Mouse (Mus musculus) B cell, adult 2 months (primary cell): ENCODE measurements at regions not wholly inside any gene's neighbourhood (a gene's known extent, or its start where the extent isn't known, plus 50 kb on each side); places are given as distances from the start of the nearest gene placed in this dataset.
A peak's percentile ranks its signal among the peaks of the same experiment; 100 is the strongest.

ENCODE experiments used
- DNase-seq, 2 experiments: peaks; one replicate each; pipeline ENCODE4 v3.0.0; 2022

- DNase-seq = no peak
These were observed 122.7 kb upstream of the Ccdc122 start for GRCm38 (mm10) chr14:76913850-76914249.

- DNase-seq = no peak
These were observed 124.1 kb upstream of the Ccdc122 start for GRCm38 (mm10) chr14:76912301-76913001.

- DNase-seq = no peak
These were observed 125.3 kb upstream of the Ccdc122 start for GRCm38 (mm10) chr14:76911271-76911670.

- DNase-seq = no peak
These were observed 126.4 kb upstream of the Ccdc122 start for GRCm38 (mm10) chr14:76910186-76910585.

GRCm38 (mm10) chr14:76907941-76908340, 128.6 kb upstream of the Ccdc122 start:
- DNase-seq = no peak

- DNase-seq = no peak
These were observed 133.4 kb upstream of the Ccdc122 start for GRCm38 (mm10) chr14:76902962-76903757.

- DNase-seq = no peak
These were observed 135.1 kb upstream of the Ccdc122 start for GRCm38 (mm10) chr14:76901490-76901889.

- no peak for DNase-seq
These were observed 137.2 kb upstream of the Ccdc122 start for GRCm38 (mm10) chr14:76899331-76899730.

GRCm38 (mm10) chr14:76887708-76888107, 148.9 kb upstream of the Ccdc122 start:
- DNase-seq = no peak

- no peak for DNase-seq
These were observed 149.4 kb upstream of the Ccdc122 start for GRCm38 (mm10) chr14:76887201-76887600.

- no peak for DNase-seq
These were observed 153.3 kb upstream of the Ccdc122 start for GRCm38 (mm10) chr14:76883231-76883651.

- no peak for DNase-seq
These were observed 153.8 kb upstream of the Ccdc122 start for GRCm38 (mm10) chr14:76882711-76883171.

- DNase-seq = no peak
These were observed 155.7 kb upstream of the Ccdc122 start for GRCm38 (mm10) chr14:76880851-76881250.

GRCm38 (mm10) chr14:76877306-76877705, 159.3 kb upstream of the Ccdc122 start:
- no peak for DNase-seq

GRCm38 (mm10) chr14:76876015-76876414, 160.6 kb upstream of the Ccdc122 start:
- DNase-seq = peak; percentile 66 to 72

- no peak for DNase-seq
These were observed 161.2 kb upstream of the Ccdc122 start for GRCm38 (mm10) chr14:76875266-76875900.

GRCm38 (mm10) chr14:76874542-76875265, 161.9 kb upstream of the Ccdc122 start:
- no peak for DNase-seq

- no peak for DNase-seq
These were observed 162.9 kb upstream of the Ccdc122 start for GRCm38 (mm10) chr14:76873684-76874083.

- no peak for DNase-seq
These were observed 163.6 kb upstream of the Ccdc122 start for GRCm38 (mm10) chr14:76872976-76873375.

- DNase-seq = no peak
These were observed 164.1 kb upstream of the Ccdc122 start for GRCm38 (mm10) chr14:76872510-76872909.

- no peak for DNase-seq
These were observed 167.7 kb upstream of the Ccdc122 start for GRCm38 (mm10) chr14:76868831-76869230.

GRCm38 (mm10) chr14:76868131-76868530, 168.4 kb upstream of the Ccdc122 start:
- no peak for DNase-seq

GRCm38 (mm10) chr14:76864664-76865063, 171.9 kb upstream of the Ccdc122 start:
- no peak for DNase-seq
